Comparison of ENCODE assay signal across 9 mouse cellular contexts in the genomic region with DNA sequence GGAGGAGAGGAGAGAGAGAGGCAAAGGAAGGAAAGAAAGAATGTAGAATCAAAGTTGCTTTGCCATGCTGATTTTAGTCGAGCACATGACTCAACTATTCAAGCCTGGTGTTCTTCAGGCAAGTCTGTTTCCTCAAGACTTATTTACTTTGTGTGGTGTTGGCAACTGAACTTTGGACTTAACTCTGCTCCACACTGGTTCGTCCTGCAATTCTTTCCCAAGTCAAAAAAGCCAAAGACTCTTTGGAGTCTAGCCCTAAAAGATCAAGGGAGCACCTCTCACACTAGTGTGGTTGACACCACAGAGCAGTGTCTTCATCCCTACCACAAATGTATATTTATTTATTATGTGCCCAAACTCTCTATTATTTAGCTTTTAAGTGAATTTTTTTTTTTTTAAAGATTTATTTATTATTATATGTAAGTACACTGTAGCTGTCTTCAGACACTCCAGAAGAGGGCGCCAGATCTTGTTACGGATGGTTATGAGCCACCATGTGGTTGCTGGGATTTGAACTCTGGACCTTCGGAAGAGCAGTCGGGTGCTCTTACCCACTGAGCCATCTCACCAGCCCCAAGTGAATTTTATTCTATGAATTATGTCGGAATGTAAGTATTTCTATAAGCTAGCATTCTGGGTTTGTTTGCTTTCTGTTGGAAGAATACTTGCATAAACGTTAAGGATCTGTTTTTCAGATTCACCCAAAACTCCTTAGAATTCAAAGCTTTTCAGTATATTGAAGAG. TPM values are rescaled to one million over a fixed set of nuclear protein-coding genes. Genes with fewer than 3 reads are reported as not detected.
DNase-seq lines count a peak whose midpoint lies in the region; ATAC-seq and TF ChIP-seq lines count a peak whose summit lies in the region.
"Had no signal": no experiment of that assay in that cellular context is flagged by ENCODE, and none has a peak within 500 bp of the region (broad histone marks: within the 10 kb centered on the region; RNA-seq: fewer than 3 reads in every experiment).

No protein-coding gene starts in this region.

- H3K79me2 ChIP-seq in heart, adult 2 months (replicated peaks; ENCODE audit: control insufficient read depth, insufficient read depth, low read length): peaks cover 3% of the 10 kb centered on the region
- peaks cover 32% of the 10 kb centered on the region for H3K79me2 ChIP-seq in MEL (ENCODE audit: control insufficient read depth, insufficient read depth, low read length, poor library complexity)
- peaks cover 35% of the 10 kb centered on the region for H3K79me2 ChIP-seq in macrophage (ENCODE audit: inconsistent target)

- no peak for DNase-seq in heart, adult 2 months
- no peak for DNase-seq in heart, postnatal 36 days
- peak; percentile 75 for DNase-seq in MEL (ENCODE audit: low read depth, low spot score)
- DNase-seq in adrenal gland, postnatal 4 days (ENCODE audit: low spot score in 2 of 2): no peak
- no peak for DNase-seq in testis, postnatal 10 days (ENCODE audit: low spot score)

- WGBS in heart, adult 2 months: 53% methylated on average over 8 of the region's 8 CpGs
- WGBS in hindbrain, embryonic 15.5 days: 59% methylated on average over 8 of the region's 8 CpGs
- 55% methylated on average over 6 of the region's 8 CpGs for WGBS in macrophage (ENCODE audit: missing documents)

- H3K27ac ChIP-seq in heart, adult 2 months: peak overlapping the region; percentile 99
- H3K27ac ChIP-seq in MEL (ENCODE audit: control insufficient read depth, low read depth, low read length): peak overlapping the region; percentile 97
- H3K27ac ChIP-seq in hindbrain, embryonic 15.5 days (replicated peaks): peak overlapping the region; percentile 93
- H3K27ac ChIP-seq in macrophage: peak overlapping the region; percentile 74

- peaks cover 18% of the 10 kb centered on the region for H3K36me3 ChIP-seq in heart, adult 2 months (ENCODE audit: control insufficient read depth, insufficient read depth, low read length)
- H3K36me3 ChIP-seq in MEL (ENCODE audit: control insufficient read depth in 1 of 2, insufficient read depth in 2 of 2, low read length in 2 of 2) (peaks cover 24 to 28% of the 10 kb centered on the region in 2 experiments), macrophage (ENCODE audit: inconsistent target) (peaks cover 3% of the 10 kb centered on the region; the same call in 1 of the 2 replicates)
- H3K36me3 ChIP-seq in hindbrain, embryonic 15.5 days: peaks cover 16% of the 10 kb centered on the region

- H3K4me2 ChIP-seq in hindbrain, embryonic 15.5 days: peak overlapping the region; percentile 91

- TF ChIP-seq RAD21 in MEL (IDR thresholded peaks at IDR 0.05; ENCODE audit: low read depth, low read length): no peak; the same call in 1 of the 2 replicates

- TF ChIP-seq CTCF in heart, adult 2 months (IDR thresholded peaks at IDR 0.05): peak; percentile 49
- TF ChIP-seq CTCF in MEL (IDR thresholded peaks at IDR 0.05 in 2 of 3, conservative IDR thresholded peaks at IDR 0.05 in 1 of 3; ENCODE audit: control insufficient read depth in 1 of 3, insufficient read depth in 1 of 3, low read depth in 2 of 3, low read length in 3 of 3, poor library complexity in 1 of 3, severe bottlenecking in 1 of 3): peak in 2 of 3 experiments; percentile 32 to 33; a peak in 3 of 6 replicates

- TF ChIP-seq POLR2A in heart, adult 2 months (IDR thresholded peaks at IDR 0.05; ENCODE audit: insufficient read depth, low read depth, low read length): no peak
- TF ChIP-seq POLR2A in MEL (IDR thresholded peaks at IDR 0.05; ENCODE audit: control insufficient read depth in 1 of 2, insufficient read depth in 1 of 2, low read depth in 1 of 2, low read length in 2 of 2, poor library complexity in 1 of 2): no peak

- H3K4me3 ChIP-seq in heart, adult 2 months: peak overlapping the region; percentile 54
- H3K4me3 ChIP-seq in MEL (ENCODE audit: control insufficient read depth in 1 of 2, insufficient read depth in 1 of 2, low read depth in 2 of 2, low read length in 2 of 2) (peak overlapping the region; percentile 60 to 78), macrophage (ENCODE audit: inconsistent target) (peak overlapping the region; percentile 46)
- peak overlapping the region; percentile 90 for H3K4me3 ChIP-seq in hindbrain, embryonic 15.5 days

- intact Hi-C loops in heart, adult 2 months (cut with DNase I): no loop called here
- intact Hi-C loops in heart, postnatal 36 days (cut with DNase I): no loop called here

- H3K4me1 ChIP-seq in heart, adult 2 months (ENCODE audit: control insufficient read depth, insufficient read depth, low read length): peaks cover 6% of the 10 kb centered on the region
- peaks cover 8 to 13% of the 10 kb centered on the region in 2 experiments for H3K4me1 ChIP-seq in MEL (ENCODE audit: control insufficient read depth in 1 of 2, insufficient read depth in 2 of 2, low read length in 2 of 2)
- H3K4me1 ChIP-seq in hindbrain, embryonic 15.5 days (replicated peaks): peaks cover 28% of the 10 kb centered on the region

- H3K9me3 ChIP-seq in MEL (replicated peaks; ENCODE audit: insufficient read depth, low read length): no peaks in the 10 kb centered on the region
- H3K9me3 ChIP-seq in hindbrain, embryonic 15.5 days: no peaks in the 10 kb centered on the region

- no peaks in the 10 kb centered on the region for H3K27me3 ChIP-seq in heart, adult 2 months (ENCODE audit: control insufficient read depth, insufficient read depth, low read length)
- no peaks in the 10 kb centered on the region for H3K27me3 ChIP-seq in MEL (ENCODE audit: control insufficient read depth in 1 of 2, insufficient read depth in 2 of 2, low read length in 2 of 2)
- H3K27me3 ChIP-seq in hindbrain, embryonic 15.5 days: no peaks in the 10 kb centered on the region

- no peak overlapping the region for H3K9ac ChIP-seq in heart, adult 2 months (ENCODE audit: low read depth, low read length)
- H3K9ac ChIP-seq in MEL (ENCODE audit: control insufficient read depth, low read depth, low read length, poor library complexity, severe bottlenecking): peak overlapping the region; percentile 88
- H3K9ac ChIP-seq in hindbrain, embryonic 15.5 days: peak overlapping the region; percentile 42; the same call in 1 of the 2 replicates

- ATAC-seq in hindbrain, embryonic 15.5 days (ENCODE audit: low FRiP score, low read depth): no peak
- no peak for ATAC-seq in megakaryocyte progenitor cell, adult 5-6 weeks (replicated peaks; ENCODE audit: poor library complexity)

- TF ChIP-seq EP300 in heart, adult 2 months (IDR thresholded peaks at IDR 0.05; ENCODE audit: insufficient read depth, low read depth, low read length): no peak
- TF ChIP-seq EP300 in MEL (IDR thresholded peaks at IDR 0.05; ENCODE audit: low read depth in 1 of 2, low read length in 2 of 2): no peak; a peak in 1 of 4 replicates

TF ChIP-seq in MEL, 35 proteins besides CTCF, POLR2A, EP300 and RAD21 (continues in another document):
- TF ChIP-seq MAX (IDR thresholded peaks at IDR 0.05; ENCODE audit: low read length) (peak; percentile 38; the same call in 1 of the 2 replicates), ZNF384 (IDR thresholded peaks at IDR 0.05; ENCODE audit: low read depth, low read length) (peak; percentile 50; the same call in 1 of the 2 replicates), BHLHE40 (IDR thresholded peaks at IDR 0.05; ENCODE audit: borderline replicate concordance, low read depth, low read length) (no peak)

RNA-seq across cellular contexts. Expression of a gene that starts 1.2 kb away (rescaled TPM):
- total RNA-seq in heart, adult 2 months (2021): 10 to 100 TPM; 24.9 to 25.7 TPM
- 29.9 and 46.1 TPM in 2 replicates for polyA plus RNA-seq in heart, adult 2 months (2012; rRNA removed)
- 10 to 100 TPM; 27.4 to 30.8 TPM for total RNA-seq in heart, postnatal 36 days (2021)
- total RNA-seq in MEL (2012; rRNA removed): 43.4 and 47.4 TPM in 2 replicates
- 10 to 100 TPM in 1 of 2 experiments, not detected in 1; 71.0 TPM for polyA plus RNA-seq in MEL (2012; ENCODE audit: insufficient read depth in 1 of 2, insufficient read length in 2 of 2, low read depth in 1 of 2, low replicate concordance in 2 of 2, missing spikeins in 1 of 2)
- polyA plus RNA-seq in hindbrain, embryonic 15.5 days (2015; fragmentation: Nextera tagmentation; extraction: Ambion mirVana): 84.5 and 88.5 TPM in 2 replicates
- 100 to 1,000 TPM; 198 to 376 (median 277) TPM for total RNA-seq in macrophage (2018; cell fraction: chromatin; rRNA removed)
- total RNA-seq in macrophage (2018; cell fraction: cytosol; rRNA removed): 10 to 100 TPM; 20.0 to 34.1 (median 23.1) TPM
- total RNA-seq in macrophage (2018; cell fraction: nucleus; rRNA removed): 100 to 1,000 TPM; 123 to 220 (median 167) TPM
- polyA plus RNA-seq in macrophage (2018): 23.7 to 38.1 TPM (median 25.0 TPM) in 3 replicates
- total RNA-seq in adrenal gland, postnatal 4 days (2021): 10 to 100 TPM; 88.1 to 93.5 TPM
- 47.3 and 47.4 TPM in 2 replicates for total RNA-seq in megakaryocyte progenitor cell, adult 5-6 weeks (2015)
- 38.1 and 48.1 TPM in 2 replicates for total RNA-seq in megakaryocyte progenitor cell, adult 5-6 weeks (2017)

RNA-seq across cellular contexts. Expression of a gene that starts 31.5 kb away (rescaled TPM):
- total RNA-seq in heart, adult 2 months (2021): not detected
- 0.41 TPM in 1 of 2 replicates, not detected in the other for polyA plus RNA-seq in heart, adult 2 months (2012; rRNA removed)
- under 1 TPM in 1 of 2 experiments, not detected in 1; 0.22 TPM for total RNA-seq in heart, postnatal 36 days (2021)
- 0.08 TPM in 1 of 2 replicates, not detected in the other for total RNA-seq in MEL (2012; rRNA removed)
- polyA plus RNA-seq in MEL (2012; ENCODE audit: insufficient read depth in 1 of 2, insufficient read length in 2 of 2, low read depth in 1 of 2, low replicate concordance in 2 of 2, missing spikeins in 1 of 2): under 1 TPM in 1 of 2 experiments, not detected in 1; 0.06 TPM
- polyA plus RNA-seq in hindbrain, embryonic 15.5 days (2015; fragmentation: Nextera tagmentation; extraction: Ambion mirVana): not detected in 2 replicates
- total RNA-seq in macrophage (2018; cell fraction: chromatin; rRNA removed): not detected
- total RNA-seq in macrophage (2018; cell fraction: cytosol; rRNA removed): not detected
- total RNA-seq in macrophage (2018; cell fraction: nucleus; rRNA removed): not detected
- polyA plus RNA-seq in macrophage (2018): not detected in 3 replicates
- not detected for total RNA-seq in adrenal gland, postnatal 4 days (2021)
- not detected in 2 replicates for total RNA-seq in megakaryocyte progenitor cell, adult 5-6 weeks (2015)
- not detected in 2 replicates for total RNA-seq in megakaryocyte progenitor cell, adult 5-6 weeks (2017)
- polyA plus RNA-seq: frontal cortex, adult 2 months had no signal

RNA-seq across cellular contexts. Expression of a gene that starts 32.2 kb away (rescaled TPM):
- total RNA-seq in heart, adult 2 months (2021): 10 to 100 TPM; 57.0 to 66.6 TPM
- 98.3 and 112 TPM in 2 replicates for polyA plus RNA-seq in heart, adult 2 months (2012; rRNA removed)
- 10 to 100 TPM; 91.0 to 99.6 TPM for total RNA-seq in heart, postnatal 36 days (2021)
- total RNA-seq in MEL (2012; rRNA removed): 28.7 and 38.6 TPM in 2 replicates
- polyA plus RNA-seq in MEL (2012; ENCODE audit: insufficient read depth in 1 of 2, insufficient read length in 2 of 2, low read depth in 1 of 2, low replicate concordance in 2 of 2, missing spikeins in 1 of 2) (10 to 100 TPM in 1 of 2 experiments, not detected in 1; 34.1 TPM), macrophage (2018) (63.4 to 99.3 TPM (median 90.4 TPM) in 3 replicates)
- polyA plus RNA-seq in hindbrain, embryonic 15.5 days (2015; fragmentation: Nextera tagmentation; extraction: Ambion mirVana): 64.4 and 66.8 TPM in 2 replicates
- 10 to 100 TPM; 12.0 to 87.7 (median 38.8) TPM for total RNA-seq in macrophage (2018; cell fraction: chromatin; rRNA removed)
- 100 to 1,000 TPM in 1 of 26 experiments, 10 to 100 TPM in 25; 33.3 to 101 (median 76.8) TPM for total RNA-seq in macrophage (2018; cell fraction: cytosol; rRNA removed)
- total RNA-seq in macrophage (2018; cell fraction: nucleus; rRNA removed): 10 to 100 TPM; 17.8 to 72.3 (median 36.9) TPM
- total RNA-seq in adrenal gland, postnatal 4 days (2021): 10 to 100 TPM; 53.4 to 54.0 TPM
- 13.3 and 19.8 TPM in 2 replicates for total RNA-seq in megakaryocyte progenitor cell, adult 5-6 weeks (2015)
- 20.2 and 21.4 TPM in 2 replicates for total RNA-seq in megakaryocyte progenitor cell, adult 5-6 weeks (2017)
